Comparison of ENCODE assay signal across 15 mouse cellular contexts in genomic region chr17:10332127-10332526, GRCm38 (mm10).
"Had no signal": no experiment of that assay in that cellular context is flagged by ENCODE, and none has a peak within 500 bp of the region (broad histone marks: within the 10 kb centered on the region; RNA-seq: fewer than 3 reads in every experiment).

No protein-coding gene starts in this region.

- ATAC-seq: midbrain, embryonic 15.5 days had no signal

- DNase-seq: kidney, adult 18-20 months; kidney, postnatal 10 days; kidney, postnatal 4 days; lung, embryonic 14.5 days; lung, postnatal 10 days; lung, postnatal 4 days; right cerebral cortex, adult 18-20 months; right cerebral cortex, postnatal 25 days; thymus, adult 18-20 months; thymus, postnatal 25 days had no signal

- H3K4me3 ChIP-seq: left cerebral cortex, adult 2 months; limb, embryonic 13.5 days; liver, embryonic 15.5 days; midbrain, embryonic 15.5 days had no signal

- H3K9ac ChIP-seq: limb, embryonic 13.5 days; liver, embryonic 15.5 days; lung, embryonic 14.5 days; midbrain, embryonic 15.5 days had no signal

- H3K27ac ChIP-seq: left cerebral cortex, adult 2 months; limb, embryonic 13.5 days; liver, embryonic 15.5 days; midbrain, embryonic 15.5 days had no signal

- H3K9me3 ChIP-seq: limb, embryonic 13.5 days; liver, embryonic 15.5 days; midbrain, embryonic 15.5 days had no signal

- H3K27me3 ChIP-seq: limb, embryonic 13.5 days; midbrain, embryonic 15.5 days had no signal

- H3K4me2 ChIP-seq: limb, embryonic 13.5 days; liver, embryonic 15.5 days; lung, embryonic 14.5 days; midbrain, embryonic 11.5 days; midbrain, embryonic 15.5 days had no signal

- H3K36me3 ChIP-seq: liver, embryonic 15.5 days; midbrain, embryonic 15.5 days had no signal
